Mouse (Mus musculus) heart, adult 2 months (tissue): Measurements from ENCODE around the gene Filip1l. TPM values are rescaled to one million over a fixed set of nuclear protein-coding genes. Genes with fewer than 3 reads are reported as not detected.
A peak's percentile ranks its signal among the peaks of the same experiment; 100 is the strongest.

ENCODE experiments used
- DNase-seq, 2 experiments: peaks; one replicate each; pipeline ENCODE4 v3.0.0; 2021
- H3K27ac ChIP-seq: fragments of 200-600 bp; 2 replicates; pipeline ENCODE4 v1.8.1; 2022
- H3K27me3 ChIP-seq: fragments of 200-500 bp; 2 replicates; pipeline ENCODE4 v1.6.1; 2012; ENCODE audit warnings: mild to moderate bottlenecking, low read length, inconsistent platforms, mixed read lengths; ENCODE audit not compliant: control insufficient read depth, insufficient read depth
- H3K36me3 ChIP-seq: fragments of 200-500 bp; 2 replicates; pipeline ENCODE4 v1.6.1; 2012; ENCODE audit warnings: low read length, inconsistent platforms; ENCODE audit not compliant: control insufficient read depth, insufficient read depth
- H3K4me1 ChIP-seq: fragments of 200-500 bp; 2 replicates; pipeline ENCODE4 v1.6.1; 2011; ENCODE audit warnings: low read length; ENCODE audit not compliant: control insufficient read depth, insufficient read depth
- H3K4me3 ChIP-seq: fragments of 200-600 bp; 2 replicates; pipeline ENCODE4 v1.8.1; 2022
- H3K79me2 ChIP-seq: fragments of 200-500 bp; replicated peaks from 2 replicates; pipeline ENCODE4 v1.6.1; 2012; ENCODE audit warnings: mild to moderate bottlenecking, inconsistent platforms, low read length, moderate library complexity, mixed read lengths; ENCODE audit not compliant: control insufficient read depth, insufficient read depth
- H3K9ac ChIP-seq: fragments of 200-500 bp; 2 replicates; pipeline ENCODE4 v1.6.1; 2012; ENCODE audit warnings: low read depth, mild to moderate bottlenecking, control low read depth, inconsistent platforms, low read length, mixed read lengths
- CTCF ChIP-seq: fragments of 200-600 bp; IDR thresholded peaks from 2 replicates; pipeline ENCODE4 v1.8.1; 2022; ENCODE audit warnings: antibody characterized with exemption, mild to moderate bottlenecking, moderate library complexity
- EP300 ChIP-seq: fragments of 200-500 bp; IDR thresholded peaks from 2 replicates; pipeline ENCODE4 v1.6.1; 2011; ENCODE audit warnings: low read depth, low read length, control low read depth; ENCODE audit not compliant: insufficient read depth
- POLR2A ChIP-seq: fragments of 200-500 bp; IDR thresholded peaks from 2 replicates; pipeline ENCODE4 v1.6.1; 2011; ENCODE audit warnings: mild to moderate bottlenecking, low read depth, low read length, control low read depth; ENCODE audit not compliant: insufficient read depth
- WGBS: fragments of 180-500 bp; shearing (Covaris S2); methylation state at CpG from one replicate; pipeline ENCODE4 v1.1.7; 2018; 5-methylcytosine and 5-hydroxymethylcytosine counted together
- intact Hi-C: fragments of 180-260 bp; cut with DNase I; formaldehyde crosslinking; loops from one replicate; pipeline ENCODE4 v1.15.1; 2025
- polyA plus RNA-seq: library from polyadenylated mRNA; depleted of rRNA; stranded (reverse); fragments of >200 nt; gene quantifications from 2 replicates; pipeline ENCODE4 v1.2.3, GENCODE M21; 2012
- total RNA-seq, 2 experiments: library from RNA; stranded (reverse); gene quantifications; 2 replicates each; pipeline ENCODE4 v1.2.3; 2021

The Filip1l gene
- total and polyA plus RNA-seq, 3 experiments: 9.2 to 36.3 (median 35.0) TPM

- no peaks in the 10 kb centered on the region for H3K27me3 ChIP-seq
- H3K9ac ChIP-seq: no peak overlapping the region
- H3K36me3 ChIP-seq: no peaks in the 10 kb centered on the region
- peaks cover 7% of the 10 kb centered on the region for H3K4me1 ChIP-seq
- 93% methylated on average over 3 of the region's 3 CpGs for WGBS
- TF ChIP-seq CTCF (no peak), EP300 (no peak), POLR2A (no peak)
- intact Hi-C loops: no loop called here
- H3K27ac ChIP-seq: no peak overlapping the region
- no peak for DNase-seq
- no peak overlapping the region for H3K4me3 ChIP-seq
- H3K79me2 ChIP-seq: no peaks in the 10 kb centered on the region
Observed at GRCm38 (mm10) chr16:57543243-57543642, 190.3 kb downstream of the Filip1l start.

GRCm38 (mm10) chr16:57544441-57544840 is 191.5 kb downstream of the Filip1l start:
- Histone ChIP-seq H3K79me2 (no peaks in the 10 kb centered on the region), H3K4me1 (peaks cover 7% of the 10 kb centered on the region), H3K27me3 (no peaks in the 10 kb centered on the region), H3K9ac (no peak overlapping the region), H3K27ac (peak overlapping the region; percentile 40), H3K36me3 (no peaks in the 10 kb centered on the region), H3K4me3 (no peak overlapping the region)
- DNase-seq: no peak
- no peak for TF ChIP-seq EP300
- intact Hi-C loops: no loop called here
- 37% methylated on average over 8 of the region's 8 CpGs for WGBS

GRCm38 (mm10) chr16:57546355-57546754 is 193.5 kb downstream of the Filip1l start:
- H3K36me3 ChIP-seq: peaks cover 4% of the 10 kb centered on the region
- H3K27me3 ChIP-seq: no peaks in the 10 kb centered on the region
- no peak overlapping the region for H3K4me3 ChIP-seq
- DNase-seq: no peak
- 56% methylated on average over 1 of the region's 1 CpGs for WGBS
- no peak overlapping the region for H3K9ac ChIP-seq
- H3K4me1 ChIP-seq: peaks cover 7% of the 10 kb centered on the region
- H3K27ac ChIP-seq: no peak overlapping the region
- intact Hi-C loops: loop anchor here (5.0 kb wide), 2 partner anchors 64 to 124 kb away; no protein-coding TSS in a partner anchor
- H3K79me2 ChIP-seq: no peaks in the 10 kb centered on the region
- TF ChIP-seq EP300 (no peak), POLR2A (no peak), CTCF (no peak)

GRCm38 (mm10) chr16:57548608-57549007 is 195.7 kb downstream of the Filip1l start:
- no peaks in the 10 kb centered on the region for H3K27me3 ChIP-seq
- peaks cover 19% of the 10 kb centered on the region for H3K4me1 ChIP-seq
- TF ChIP-seq EP300 (no peak), CTCF (no peak), POLR2A (no peak)
- WGBS: 44% methylated on average over 2 of the region's 2 CpGs
- H3K27ac ChIP-seq: peak overlapping the region; percentile 95
- no peaks in the 10 kb centered on the region for H3K79me2 ChIP-seq
- H3K9ac ChIP-seq: peak overlapping the region; percentile 82
- no peak for DNase-seq
- H3K36me3 ChIP-seq: peaks cover 22% of the 10 kb centered on the region
- intact Hi-C loops: loop anchor here (2.0 to 5.0 kb wide), 3 partner anchors 16 to 126 kb away; no protein-coding TSS in a partner anchor
- H3K4me3 ChIP-seq: peak overlapping the region; percentile 65

GRCm38 (mm10) chr16:57549061-57550037 is 196.5 kb downstream of the Filip1l start:
- Histone ChIP-seq H3K4me3 (peak overlapping the region; percentile 65), H3K36me3 (peaks cover 28% of the 10 kb centered on the region), H3K9ac (peak overlapping the region; percentile 99), H3K27me3 (no peaks in the 10 kb centered on the region), H3K79me2 (no peaks in the 10 kb centered on the region), H3K4me1 (peaks cover 21% of the 10 kb centered on the region), H3K27ac (peak overlapping the region; percentile 95)
- TF ChIP-seq EP300: no peak
- TF ChIP-seq POLR2A: peak; percentile 55; the same call in 1 of the 2 replicates
- no peak for TF ChIP-seq CTCF
- WGBS: 2% methylated on average over 64 of the region's 64 CpGs
- intact Hi-C loops: loop anchor here (2.0 to 5.0 kb wide), 3 partner anchors 17 to 127 kb away; no protein-coding TSS in a partner anchor
- DNase-seq: peak; percentile 91 to 92

GRCm38 (mm10) chr16:57550088-57550487 is 197.2 kb downstream of the Filip1l start:
- no peaks in the 10 kb centered on the region for H3K27me3 ChIP-seq
- 25% methylated on average over 3 of the region's 3 CpGs for WGBS
- H3K36me3 ChIP-seq: peaks cover 36% of the 10 kb centered on the region
- peak overlapping the region; percentile 95 for H3K27ac ChIP-seq
- peaks cover 19% of the 10 kb centered on the region for H3K4me1 ChIP-seq
- H3K9ac ChIP-seq: no peak overlapping the region; the same call in 1 of the 2 replicates
- intact Hi-C loops: no loop called here
- H3K4me3 ChIP-seq: peak overlapping the region; percentile 65
- H3K79me2 ChIP-seq: no peaks in the 10 kb centered on the region
- no peak for TF ChIP-seq CTCF
- TF ChIP-seq EP300: no peak
- no peak for TF ChIP-seq POLR2A
- no peak for DNase-seq
